Mouse (Mus musculus) liver, embryonic 16.5 days (tissue): ENCODE results near the gene Kifc5b. TPM values are rescaled to one million over a fixed set of nuclear protein-coding genes. Genes with fewer than 3 reads are reported as not detected.

ENCODE experiments used
- ATAC-seq: fragments of 200-750 bp; cut with Nextera tagmentation; 2 replicates; pipeline ENCODE4 v1.8.0; 2017; ENCODE audit warnings: low read depth, mild to moderate bottlenecking, moderate number of reproducible peaks, moderate library complexity
- H3K27ac ChIP-seq: fragments of 300-500 bp; sonication (generic); 2 replicates; pipeline ENCODE4 v1.5.1; 2014; ENCODE audit warnings: mild to moderate bottlenecking, low read length
- H3K27me3 ChIP-seq: fragments of 300-500 bp; sonication (generic); 2 replicates; pipeline ENCODE4 v1.6.1; 2014; ENCODE audit warnings: low read depth, low read length, mixed read lengths; ENCODE audit not compliant: control insufficient read depth, insufficient read depth
- H3K36me3 ChIP-seq: fragments of 300-500 bp; sonication (generic); 2 replicates; pipeline ENCODE4 v1.6.1; 2014; ENCODE audit warnings: mild to moderate bottlenecking; ENCODE audit not compliant: control insufficient read depth, insufficient read depth
- H3K4me1 ChIP-seq: fragments of 300-500 bp; sonication (generic); 2 replicates; pipeline ENCODE4 v1.6.1; 2014; ENCODE audit warnings: low read depth, low read length, mixed read lengths; ENCODE audit not compliant: control insufficient read depth
- H3K4me2 ChIP-seq: fragments of 300-500 bp; sonication (generic); 2 replicates; pipeline ENCODE4 v1.6.1; 2014; ENCODE audit warnings: low read depth, low read length, mixed read lengths
- H3K4me3 ChIP-seq: fragments of 300-500 bp; sonication (generic); 2 replicates; pipeline ENCODE4 v1.5.1; 2014; ENCODE audit warnings: low read depth, mild to moderate bottlenecking, low read length
- H3K9ac ChIP-seq: fragments of 300-500 bp; sonication (generic); 2 replicates; pipeline ENCODE4 v1.6.1; 2014; ENCODE audit warnings: low read depth, low read length
- H3K9me3 ChIP-seq: fragments of 300-500 bp; sonication (generic); replicated peaks from 2 replicates; pipeline ENCODE4 v1.6.1; 2016; ENCODE audit warnings: low read length; ENCODE audit not compliant: control insufficient read depth
- WGBS: fragments of 180-500 bp; shearing (Covaris S2); extraction: QIAGEN DNeasy Blood & Tissue Kit; methylation state at CpG from one replicate; pipeline ENCODE4 v1.1.7; 2014; ENCODE audit not compliant: insufficient replicate concordance; 5-methylcytosine and 5-hydroxymethylcytosine counted together
- polyA plus RNA-seq: library from polyadenylated mRNA; unstranded; fragments of >200 nt; fragmentation: Nextera tagmentation; extraction: Ambion mirVana; gene quantifications from 2 replicates; pipeline ENCODE4 v1.2.1, GENCODE M21; 2015

Gene Kifc5b
- polyA plus RNA-seq, 1 experiment from 2014 or later: 5.3 TPM

DNA sequence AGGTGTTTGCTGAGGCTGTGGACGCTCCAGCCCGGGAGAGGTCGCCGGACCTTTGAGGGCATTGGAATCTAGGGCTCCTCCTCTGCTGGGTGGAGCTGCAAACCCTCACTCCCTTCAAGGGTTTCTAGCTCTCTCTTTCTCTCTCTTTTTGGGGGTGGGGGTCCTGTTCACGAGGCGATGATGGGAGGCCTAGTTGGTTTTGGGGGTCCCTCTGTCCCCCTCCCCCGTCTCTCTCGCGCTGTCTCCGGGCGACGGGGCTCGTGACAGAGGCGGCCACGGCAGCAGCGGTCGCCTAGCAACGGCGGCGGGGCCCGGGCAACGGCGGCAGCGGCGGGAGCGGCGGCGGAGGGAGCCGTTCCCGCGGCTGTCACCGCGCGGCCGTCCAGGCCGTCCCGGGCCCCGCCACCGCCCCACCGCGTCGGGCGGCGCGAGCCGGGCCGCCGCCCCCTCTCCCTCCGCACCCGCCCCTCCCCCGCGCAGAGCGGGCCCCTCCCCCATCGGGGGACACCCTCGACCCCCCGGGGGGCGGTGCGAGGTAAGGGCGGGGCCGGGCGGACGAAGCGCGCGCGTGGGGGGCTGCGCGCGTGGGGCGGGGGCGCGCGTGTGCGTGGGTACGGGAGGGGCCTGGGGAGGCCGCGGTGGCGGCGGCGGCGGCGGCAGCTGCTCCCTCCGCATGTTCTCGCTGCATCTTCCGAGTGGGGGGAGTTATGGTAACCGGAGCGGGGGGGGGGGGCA lies 31.6 kb downstream of the Kifc5b start:
- Histone ChIP-seq H3K4me2 (peak overlapping the region; percentile 100), H3K4me3 (peak overlapping the region; percentile 69), H3K9me3 (no peaks in the 10 kb centered on the region), H3K36me3 (no peaks in the 10 kb centered on the region), H3K27me3 (peaks cover 22% of the 10 kb centered on the region), H3K27ac (0 out of 2 replicates have a peak overlapping the region, but pooled peaks have one; percentile 7), H3K9ac (peak overlapping the region; percentile 69), H3K4me1 (peaks cover 48% of the 10 kb centered on the region)
- ATAC-seq: 0 out of 2 replicates have a peak, but pooled peaks have one; percentile 11
- 0% methylated on average over 32 of the region's 87 CpGs for WGBS

DNA sequence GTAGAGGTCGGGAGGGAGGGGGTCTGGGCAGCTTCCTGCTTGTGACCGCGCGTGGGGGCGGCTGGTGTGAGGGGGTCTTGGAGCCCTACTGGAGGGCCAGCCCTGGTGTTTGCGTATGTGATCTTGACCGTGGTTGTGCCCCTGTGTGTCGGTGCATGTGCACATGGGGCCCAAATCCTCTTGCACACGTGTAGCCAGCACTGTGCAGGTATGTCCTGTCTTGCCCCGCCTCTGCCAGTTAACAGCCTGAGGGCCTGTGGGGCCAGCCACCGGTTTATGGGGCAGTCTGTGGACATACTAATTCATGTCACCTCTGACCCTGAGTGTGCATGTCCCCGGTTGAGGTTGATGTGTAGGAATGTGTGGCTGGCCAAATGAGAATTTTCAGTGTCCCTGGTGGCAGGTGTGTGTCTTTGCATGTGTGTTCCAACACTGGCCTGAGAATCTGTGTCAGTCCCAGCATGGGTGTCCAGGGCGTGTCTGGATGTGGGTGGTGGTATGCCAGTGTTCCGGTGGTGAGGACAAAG lies 32.2 kb downstream of the Kifc5b start:
- no peak for ATAC-seq
- 13% methylated on average over 13 of the region's 14 CpGs for WGBS
- Histone ChIP-seq H3K9ac (peak overlapping the region; percentile 69; the same call in 1 of the 2 replicates), H3K4me3 (peak overlapping the region; percentile 69), H3K4me2 (peak overlapping the region; percentile 100), H3K36me3 (no peaks in the 10 kb centered on the region), H3K27me3 (peaks cover 22% of the 10 kb centered on the region), H3K9me3 (no peaks in the 10 kb centered on the region), H3K4me1 (peaks cover 52% of the 10 kb centered on the region), H3K27ac (no peak overlapping the region)

DNA sequence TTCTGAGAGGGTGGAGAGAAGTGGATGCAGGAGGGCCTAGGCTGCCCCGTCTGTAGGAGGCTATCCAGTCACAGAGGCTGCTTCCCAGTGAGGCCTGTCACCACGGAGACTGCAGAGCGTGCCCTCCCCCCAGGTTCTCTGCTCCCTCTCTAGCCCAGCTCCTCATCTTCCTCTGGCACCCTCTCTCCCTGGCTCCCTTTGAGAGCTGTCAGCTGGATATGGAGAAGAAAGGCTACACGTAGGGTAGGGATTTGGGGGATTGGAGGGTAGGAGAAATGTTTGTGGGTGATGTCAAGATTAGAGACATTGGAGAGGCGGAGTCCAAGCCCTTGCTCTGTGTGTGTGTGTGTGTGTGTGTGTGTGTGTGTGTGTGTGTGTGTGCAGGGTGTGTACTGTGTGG lies 33.0 kb downstream of the Kifc5b start:
- no peak overlapping the region for H3K4me3 ChIP-seq
- peaks cover 22% of the 10 kb centered on the region for H3K27me3 ChIP-seq
- H3K27ac ChIP-seq: no peak overlapping the region
- no peak for ATAC-seq
- no peak overlapping the region for H3K9ac ChIP-seq
- H3K36me3 ChIP-seq: no peaks in the 10 kb centered on the region
- no peak overlapping the region for H3K4me2 ChIP-seq
- WGBS: 46% methylated on average over 5 of the region's 5 CpGs
- H3K4me1 ChIP-seq: peaks cover 57% of the 10 kb centered on the region
- no peaks in the 10 kb centered on the region for H3K9me3 ChIP-seq

DNA sequence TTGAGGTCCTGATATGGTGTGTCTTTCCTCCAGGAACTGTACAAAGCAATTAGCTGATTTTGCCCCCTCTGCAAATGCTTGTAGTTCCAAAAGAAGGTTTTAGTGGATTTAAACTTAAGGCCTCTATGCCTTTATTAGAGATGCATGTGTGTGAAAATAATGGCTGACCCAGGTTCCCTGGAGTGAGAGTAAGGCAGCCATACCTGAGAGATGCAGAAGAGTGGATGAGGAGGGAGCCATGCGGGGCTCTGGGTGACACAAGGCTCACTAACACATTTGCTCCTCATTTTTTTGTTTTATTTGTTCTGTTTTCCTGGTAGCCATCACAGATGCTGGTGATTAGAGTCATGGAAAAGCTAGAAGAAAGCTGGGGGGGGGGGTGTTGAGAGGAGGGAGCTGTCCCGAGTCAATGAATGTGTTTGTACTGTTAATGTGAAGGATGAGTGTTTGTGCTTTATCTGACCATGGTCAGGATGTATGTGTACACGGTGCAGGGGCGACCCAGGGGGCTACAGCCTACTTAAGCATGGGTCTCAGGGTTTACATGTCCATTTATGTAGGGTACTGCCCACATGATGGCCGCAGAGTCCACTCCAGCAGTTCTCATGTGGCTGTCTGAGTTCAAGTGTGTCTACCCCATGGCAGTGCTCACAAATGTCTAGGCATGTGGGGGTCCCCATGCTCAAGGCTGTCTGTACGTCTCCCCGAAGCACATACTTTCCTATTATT lies 33.8 kb downstream of the Kifc5b start:
- Histone ChIP-seq H3K4me2 (peak overlapping the region; percentile 59; the same call in 1 of the 2 replicates), H3K27me3 (peaks cover 22% of the 10 kb centered on the region), H3K4me1 (peaks cover 65% of the 10 kb centered on the region), H3K9ac (no peak overlapping the region), H3K36me3 (no peaks in the 10 kb centered on the region), H3K27ac (no peak overlapping the region), H3K4me3 (no peak overlapping the region), H3K9me3 (no peaks in the 10 kb centered on the region)
- WGBS: 41% methylated on average over 7 of the region's 7 CpGs
- ATAC-seq: no peak

DNA sequence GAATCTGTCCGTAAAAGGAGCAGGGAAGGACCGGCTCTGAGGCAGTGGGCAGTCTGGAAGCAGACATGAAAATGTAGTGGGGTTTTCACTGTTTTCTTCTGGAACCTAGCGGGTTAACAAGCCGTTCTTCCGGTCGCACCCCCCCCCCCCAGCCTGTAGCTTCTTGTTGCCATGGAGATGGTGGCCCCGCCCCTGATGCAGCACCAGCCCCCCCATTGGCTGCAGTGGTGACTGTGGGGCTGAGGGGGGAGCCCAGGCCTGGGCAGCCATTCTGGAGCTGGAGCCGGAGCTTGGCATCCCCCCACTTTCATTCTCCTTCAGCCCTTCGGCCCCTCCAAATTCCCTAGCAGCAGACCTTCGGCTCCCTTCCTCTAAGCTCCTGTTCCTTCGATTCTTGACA lies 34.5 kb downstream of the Kifc5b start:
- 5% methylated on average over 8 of the region's 11 CpGs for WGBS
- H3K4me2 ChIP-seq: peak overlapping the region; percentile 59
- ATAC-seq: no peak
- H3K4me1 ChIP-seq: peaks cover 67% of the 10 kb centered on the region
- H3K4me3 ChIP-seq: peak overlapping the region; percentile 30
- no peaks in the 10 kb centered on the region for H3K36me3 ChIP-seq
- H3K27me3 ChIP-seq: peaks cover 22% of the 10 kb centered on the region
- no peak overlapping the region for H3K9ac ChIP-seq
- H3K27ac ChIP-seq: no peak overlapping the region
- no peaks in the 10 kb centered on the region for H3K9me3 ChIP-seq

DNA sequence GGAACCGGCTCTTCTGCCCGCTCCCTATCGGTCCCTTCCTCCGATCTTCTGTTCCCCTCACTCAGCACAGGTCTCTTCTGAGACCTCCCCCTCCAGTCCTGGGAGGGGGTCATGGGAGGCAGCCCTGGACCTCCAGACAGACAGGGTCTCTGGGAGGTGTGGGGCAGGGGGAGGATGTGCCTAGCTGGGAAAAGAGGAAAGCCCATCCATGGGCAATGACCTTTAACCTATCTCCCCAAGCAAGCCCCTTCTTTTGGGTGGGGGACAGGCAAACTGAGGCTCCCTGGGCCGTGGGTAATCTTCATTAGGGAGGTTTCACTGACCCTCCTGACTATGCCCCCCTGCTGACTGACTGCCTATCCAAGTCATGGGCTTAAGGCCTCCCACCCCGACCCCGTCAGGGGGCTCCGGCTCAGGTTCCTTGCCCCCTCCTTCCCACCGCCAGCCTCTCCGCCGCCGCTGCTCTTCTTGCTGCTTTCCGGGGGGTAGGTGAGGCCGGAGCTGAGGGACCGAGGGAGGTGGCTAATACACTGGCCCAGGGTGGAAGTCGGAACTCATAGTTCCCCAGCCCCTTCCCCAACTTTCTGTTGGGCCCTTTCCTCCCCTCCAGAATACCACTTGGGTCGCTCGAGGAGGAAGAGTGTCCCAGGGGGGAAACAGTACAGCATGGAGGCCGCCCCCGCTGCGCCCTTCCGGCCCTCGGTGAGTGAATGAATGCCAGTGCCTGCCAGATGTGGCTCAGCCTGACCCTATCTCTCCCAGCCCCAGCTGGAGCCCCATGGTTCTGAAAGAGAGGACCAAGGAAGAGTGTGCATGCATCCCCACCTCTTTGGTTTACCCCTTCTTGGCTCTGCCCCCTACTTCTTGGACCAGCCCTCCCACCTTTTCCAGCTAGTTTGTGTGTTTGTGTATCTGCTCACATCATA lies 35.3 kb downstream of the Kifc5b start:
- H3K4me2 ChIP-seq: peak overlapping the region; percentile 59
- H3K36me3 ChIP-seq: no peaks in the 10 kb centered on the region
- H3K27me3 ChIP-seq: peaks cover 22% of the 10 kb centered on the region
- H3K27ac ChIP-seq: no peak overlapping the region
- 12% methylated on average over 23 of the region's 23 CpGs for WGBS
- peak overlapping the region; percentile 38 for H3K9ac ChIP-seq
- no peak for ATAC-seq
- no peaks in the 10 kb centered on the region for H3K9me3 ChIP-seq
- H3K4me3 ChIP-seq: peak overlapping the region; percentile 30
- H3K4me1 ChIP-seq: peaks cover 66% of the 10 kb centered on the region

DNA sequence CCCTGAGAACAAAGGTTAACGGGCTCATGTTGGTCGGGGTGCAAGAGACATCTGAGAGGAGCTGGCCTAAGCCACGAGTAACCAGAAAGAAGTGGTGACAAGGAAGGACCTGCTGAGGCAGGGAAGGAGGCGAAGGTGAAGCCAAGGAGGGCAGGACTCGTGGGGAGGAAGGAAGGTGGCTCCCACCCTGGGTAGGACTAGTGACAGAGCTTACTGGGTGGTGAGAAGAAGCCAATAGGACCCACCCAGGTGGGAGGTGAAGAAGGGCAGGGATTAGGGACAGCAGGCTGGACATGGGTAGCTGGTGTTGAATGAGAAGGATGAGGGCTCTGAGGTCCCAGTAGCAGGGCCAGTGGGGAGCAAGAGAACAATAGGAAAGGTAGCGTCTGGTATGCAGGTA lies 36.3 kb downstream of the Kifc5b start:
- Histone ChIP-seq H3K36me3 (no peaks in the 10 kb centered on the region), H3K4me1 (peaks cover 68% of the 10 kb centered on the region), H3K27ac (no peak overlapping the region), H3K27me3 (peaks cover 22% of the 10 kb centered on the region), H3K9me3 (no peaks in the 10 kb centered on the region), H3K9ac (no peak overlapping the region), H3K4me3 (no peak overlapping the region), H3K4me2 (no peak overlapping the region)
- 50% methylated on average over 6 of the region's 6 CpGs for WGBS
- ATAC-seq: no peak

DNA sequence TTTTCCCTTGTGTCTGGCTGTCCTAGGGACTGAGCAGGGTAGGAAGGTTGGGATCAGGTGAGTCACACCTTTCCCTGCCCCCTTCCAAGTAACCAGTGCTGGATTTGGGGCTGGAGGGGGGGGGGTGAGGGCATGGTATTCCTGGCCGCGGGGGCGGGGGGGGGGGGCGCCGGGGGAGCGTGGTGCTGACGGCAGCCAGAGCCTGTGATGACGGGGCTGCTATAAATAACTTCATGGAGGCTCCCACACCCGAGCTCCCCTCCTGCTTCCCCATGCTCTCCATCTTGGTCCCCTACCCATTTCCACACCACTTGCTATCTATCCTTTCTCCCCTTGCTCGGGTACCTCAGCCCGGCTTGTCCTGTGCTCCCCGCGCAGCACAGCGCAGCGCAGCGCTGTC lies 36.8 kb downstream of the Kifc5b start:
- Histone ChIP-seq H3K9ac (no peak overlapping the region), H3K4me1 (peaks cover 67% of the 10 kb centered on the region), H3K27me3 (peaks cover 22% of the 10 kb centered on the region), H3K4me2 (no peak overlapping the region), H3K27ac (no peak overlapping the region), H3K4me3 (no peak overlapping the region), H3K36me3 (no peaks in the 10 kb centered on the region), H3K9me3 (no peaks in the 10 kb centered on the region)
- ATAC-seq: no peak
- 40% methylated on average over 11 of the region's 16 CpGs for WGBS
